Mouse (Mus musculus) 3134 (cell line): ENCODE data around the gene Accs.

Experiments
- DNase-seq: peaks from one replicate; pipeline ENCODE4 v3.0.0-alpha.2; 2011; ENCODE audit warnings: low spot score; ENCODE audit not compliant: insufficient read length; ENCODE audit errors: extremely low read depth

The Accs gene

GRCm38 (mm10) chr2:93797162-93797795, 52.5 kb downstream of the Accs start:
- DNase-seq: no peak

- no peak for DNase-seq
Observed at GRCm38 (mm10) chr2:93794375-93794774, 55.4 kb downstream of the Accs start.

GRCm38 (mm10) chr2:93791516-93792499, 57.9 kb downstream of the Accs start:
- DNase-seq: peak; percentile 26

GRCm38 (mm10) chr2:93790798-93791345, 58.9 kb downstream of the Accs start:
- no peak for DNase-seq

- DNase-seq: no peak
Observed at GRCm38 (mm10) chr2:93788557-93788956, 61.2 kb downstream of the Accs start.

- DNase-seq: peak; percentile 42
Observed at GRCm38 (mm10) chr2:93786175-93786574, 63.6 kb downstream of the Accs start.

- no peak for DNase-seq
Observed at GRCm38 (mm10) chr2:93785432-93785798, 64.3 kb downstream of the Accs start.

- DNase-seq: no peak
Observed at GRCm38 (mm10) chr2:93784721-93785431, 64.9 kb downstream of the Accs start.

- DNase-seq: no peak
Observed at GRCm38 (mm10) chr2:93783926-93784539, 65.7 kb downstream of the Accs start.
